Mouse (Mus musculus) right cerebral cortex, postnatal 25 days (tissue): ENCODE results near the gene Zfp383.
"Not testable (repeated sequence)": the region's sequence is repeated elsewhere in the genome, so short reads cannot be mapped to it uniquely, and the experiment has no call there.

Experiments
- DNase-seq: peaks from one replicate; pipeline ENCODE4 v3.0.0; 2022

The Zfp383 gene

DNA sequence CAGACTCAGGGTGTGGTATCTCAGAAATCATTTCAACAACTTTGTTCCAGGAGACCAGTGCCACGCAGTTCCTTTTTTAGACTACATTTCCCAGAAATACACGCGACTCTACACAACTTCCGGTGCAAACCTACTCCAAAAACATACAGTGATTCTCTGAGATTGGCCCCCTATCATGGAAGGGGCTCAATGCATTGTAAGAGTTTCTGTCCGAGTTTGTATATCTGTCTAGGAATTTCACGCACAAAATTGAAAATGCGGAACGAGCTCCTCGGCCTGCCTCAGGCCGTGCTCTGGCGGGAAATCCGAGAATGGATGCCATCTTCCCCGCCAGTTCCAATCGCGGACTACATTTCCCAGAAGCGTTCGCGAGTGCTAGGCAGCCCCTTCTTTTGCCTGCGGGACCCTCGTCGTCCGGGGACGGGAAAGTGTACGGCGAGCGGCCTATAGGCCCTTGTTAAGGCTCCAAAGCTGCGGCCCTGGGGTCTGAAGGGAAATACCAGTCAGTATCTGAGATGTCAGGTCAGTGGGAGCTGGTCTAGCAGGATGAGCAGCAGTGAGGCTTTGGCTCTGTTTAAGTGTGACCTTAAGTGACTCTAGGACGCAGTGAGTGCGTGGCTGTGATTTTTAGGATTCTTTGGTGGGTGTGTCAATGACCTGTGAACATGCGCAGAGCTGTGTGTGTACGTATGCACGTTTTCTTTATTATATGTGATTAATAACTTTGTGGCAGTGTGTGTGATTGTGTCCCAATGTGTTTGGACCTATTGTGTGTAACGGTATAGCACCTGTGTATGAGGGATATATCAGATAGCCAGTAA is at the start of gene Zfp383:
Gene Zfp383 (plus strand): TSS at position 94 of the 821 bp plus-strand sequence.
- peak; percentile 87 for DNase-seq

DNA sequence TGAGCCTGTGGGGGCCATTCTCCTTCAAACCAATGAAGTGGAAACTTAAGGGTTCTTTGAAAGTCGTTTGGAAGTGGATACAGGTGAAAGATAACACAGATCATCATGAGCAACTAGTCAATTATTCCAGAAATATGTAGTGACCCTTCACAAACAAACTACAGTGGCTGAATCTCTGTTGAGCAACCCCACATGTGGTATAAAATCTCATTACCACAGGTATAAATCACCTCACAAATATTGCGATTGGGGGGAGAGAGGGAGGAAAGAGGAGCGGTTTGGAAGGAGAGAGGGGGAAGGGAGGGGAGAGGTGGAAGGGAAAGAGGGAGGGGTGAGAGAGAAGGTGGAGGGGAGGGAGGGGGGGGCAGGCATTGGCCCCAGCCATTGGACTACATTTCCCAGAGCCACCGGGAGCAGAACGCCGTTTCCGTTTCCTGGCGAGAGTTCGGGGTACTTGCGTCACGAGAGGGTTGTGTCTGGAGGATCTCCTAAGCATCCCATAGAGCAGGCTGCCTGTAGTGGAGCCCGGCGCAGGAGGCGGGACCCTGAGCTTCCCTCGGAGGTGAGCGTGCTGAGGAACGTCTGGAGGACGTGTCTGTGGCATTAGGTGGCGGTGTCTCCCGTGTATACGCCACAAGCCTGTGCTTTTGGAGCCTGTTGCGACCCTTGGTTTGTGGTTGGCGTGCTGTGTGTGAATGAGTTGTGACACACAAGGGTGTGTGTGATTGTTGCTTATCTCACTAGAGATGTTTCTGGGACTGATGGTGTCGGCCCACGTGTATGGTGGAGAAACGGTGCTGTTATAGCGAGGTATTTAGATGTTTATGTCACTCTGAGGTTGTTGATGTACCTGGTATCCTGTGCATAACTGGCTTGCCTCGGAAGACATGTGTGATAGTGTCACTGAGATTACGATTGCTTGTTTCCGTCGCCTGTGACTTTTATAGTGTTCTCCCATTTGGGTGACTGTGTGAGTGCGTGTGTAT is 48.2 kb upstream of the Zfp383 start, which contains the start of gene Zfp420:
Gene Zfp420 (plus strand): TSS at position 448 of the 986 bp plus-strand sequence.
- DNase-seq: peak; percentile 88

DNA sequence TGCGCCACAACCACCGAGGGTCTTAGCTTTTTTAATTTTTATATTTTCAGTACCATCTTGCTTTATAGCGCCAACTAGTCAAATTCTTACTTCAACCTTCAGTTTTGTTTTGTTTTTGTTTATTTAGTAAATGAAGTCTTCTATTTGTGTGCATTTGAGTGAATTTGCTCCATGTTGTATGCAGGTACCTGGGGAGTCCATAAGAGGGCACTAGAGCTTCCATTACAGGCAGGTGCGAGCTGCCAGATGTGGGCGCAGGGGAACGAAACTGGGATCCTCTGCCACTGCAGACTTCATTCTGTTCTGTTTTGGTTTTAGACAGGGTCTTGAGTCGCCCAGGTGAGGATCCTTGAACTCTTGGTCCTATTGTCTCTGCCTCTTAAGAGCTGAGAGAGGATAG is 46.4 kb upstream of the Zfp383 start:
- DNase-seq: no peak

DNA sequence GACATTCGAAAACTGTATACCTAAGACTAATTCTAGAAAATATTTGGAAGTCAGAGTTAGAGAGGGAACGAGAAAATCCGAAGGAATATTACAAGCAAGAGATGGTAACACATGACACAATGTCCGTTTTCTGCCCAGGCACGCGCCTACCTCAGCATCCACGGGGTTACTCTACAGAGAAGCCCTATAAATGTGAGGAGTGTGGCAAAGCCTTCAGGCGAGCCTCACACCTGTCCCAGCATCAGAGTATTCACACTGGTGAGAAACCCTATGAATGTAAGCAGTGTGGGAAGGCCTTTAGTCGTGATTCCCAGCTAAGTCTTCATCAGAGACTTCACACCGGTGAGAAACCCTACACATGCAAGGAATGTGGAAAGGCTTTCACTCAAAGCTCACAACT is 33.8 kb upstream of the Zfp383 start:
- no peak for DNase-seq

DNA sequence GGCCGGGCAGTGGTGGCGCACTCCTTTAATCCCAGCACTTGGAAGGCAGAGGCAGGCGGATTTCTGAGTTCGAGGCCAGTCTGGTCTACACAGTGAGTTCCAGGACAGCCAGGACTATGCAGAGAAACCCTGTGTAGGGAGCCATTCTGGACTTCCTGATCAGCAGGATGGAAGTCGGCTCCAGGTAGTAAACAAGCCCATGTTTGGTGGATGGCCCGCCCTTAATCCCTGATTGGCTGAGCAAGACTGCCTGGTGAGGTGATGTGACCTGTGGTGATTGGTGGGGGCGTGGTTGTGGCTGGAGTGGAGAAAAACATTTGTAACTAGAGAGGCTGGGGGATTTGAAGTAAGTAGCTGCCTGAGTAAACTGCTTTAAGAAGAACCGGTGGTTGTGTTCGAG is 30.5 kb upstream of the Zfp383 start:
- not testable (repeated sequence) for DNase-seq

DNA sequence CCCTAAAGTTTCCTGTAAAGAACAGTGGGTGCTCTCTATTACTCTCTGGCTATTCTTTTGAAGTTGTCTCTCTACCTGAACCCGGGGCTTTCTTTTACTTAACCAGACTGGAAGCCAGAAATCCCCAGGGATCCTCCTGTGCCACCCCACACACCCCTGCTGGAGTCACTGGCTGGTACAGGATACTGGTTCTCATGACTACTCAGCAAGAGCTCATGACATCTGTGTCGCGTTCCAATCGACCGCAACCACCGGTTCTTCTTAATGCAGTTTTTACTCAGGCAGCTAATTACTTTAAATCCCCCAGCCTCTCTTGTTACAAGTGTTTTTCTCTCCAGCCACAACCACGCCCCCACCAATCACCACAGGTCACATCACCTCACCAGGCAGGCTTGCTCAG is 28.0 kb upstream of the Zfp383 start:
- no peak for DNase-seq

DNA sequence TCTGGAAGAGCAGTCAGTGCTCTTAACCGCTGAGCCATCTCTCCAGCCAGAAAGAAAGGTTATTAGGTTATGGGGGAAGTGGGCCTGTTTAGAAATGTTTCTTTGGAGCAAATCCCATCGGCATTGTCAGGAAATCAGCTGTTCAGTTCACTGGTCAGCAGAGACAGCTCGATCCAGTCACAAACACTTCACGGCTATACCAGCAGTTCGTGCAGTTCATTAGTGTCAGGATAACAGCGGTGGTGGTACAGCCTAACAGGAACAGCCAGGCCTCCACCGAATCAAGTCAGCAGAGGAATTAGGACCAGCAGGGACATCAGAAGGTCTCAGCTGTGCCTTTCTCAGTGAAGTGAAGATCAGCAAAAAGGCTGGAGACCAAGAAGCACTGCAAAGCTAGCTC is 27.1 kb upstream of the Zfp383 start:
- DNase-seq: no peak

DNA sequence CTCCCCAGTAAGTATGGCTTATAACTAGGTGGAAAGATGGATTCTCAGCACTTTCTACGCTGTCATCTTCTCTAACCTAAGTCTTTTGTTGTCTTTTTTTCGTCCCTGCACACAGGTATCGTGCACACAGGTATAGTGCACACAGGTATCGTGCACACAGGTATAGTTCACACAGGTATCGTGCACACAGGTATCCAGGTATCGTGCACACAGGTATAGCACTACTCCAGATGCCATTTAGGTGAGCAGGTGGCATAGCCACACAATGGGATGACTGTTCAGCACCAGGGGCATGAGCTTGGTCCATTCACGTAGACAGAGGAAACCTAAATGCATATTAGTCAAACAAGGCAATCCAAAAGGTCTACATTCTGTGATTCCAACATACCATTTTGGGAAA is 17.5 kb upstream of the Zfp383 start:
- no peak for DNase-seq

DNA sequence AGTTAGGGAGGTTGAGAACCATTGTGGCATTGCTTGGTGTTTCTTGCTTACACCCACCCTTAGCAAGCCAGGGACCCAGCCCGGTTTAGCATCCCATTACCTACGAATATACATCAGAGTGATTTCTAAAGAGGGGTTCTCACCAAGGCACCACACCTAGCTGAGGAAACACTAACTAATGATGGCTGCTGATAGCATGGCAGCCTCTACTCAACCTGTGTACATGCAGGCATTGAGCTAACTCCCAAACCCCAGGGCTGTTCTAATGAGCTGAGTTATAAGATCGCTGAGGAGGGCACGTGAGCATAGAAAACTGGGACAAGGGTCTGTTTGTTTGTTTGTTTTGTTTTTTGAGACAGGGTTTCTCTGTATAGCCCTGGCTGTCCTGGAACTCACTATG is 15.3 kb upstream of the Zfp383 start:
- DNase-seq: no peak

DNA sequence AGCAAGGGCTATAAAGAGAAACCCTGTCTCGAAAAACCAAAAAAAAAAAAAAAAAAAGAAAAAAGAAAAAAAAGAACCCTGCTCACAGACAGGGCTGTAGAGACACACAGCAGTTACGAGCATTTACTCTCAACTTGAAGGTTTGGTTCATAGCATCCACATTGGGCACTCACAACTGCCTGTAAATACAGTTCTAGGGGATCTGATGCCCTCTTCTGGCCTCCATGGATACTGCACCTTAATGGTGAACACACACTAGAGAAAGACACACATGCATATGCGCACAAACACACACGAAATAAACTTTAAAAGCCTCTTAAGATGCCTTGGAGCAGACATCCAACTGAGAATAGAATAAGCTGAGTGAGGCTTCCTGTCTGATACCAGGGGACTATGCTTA is 9.7 kb upstream of the Zfp383 start:
- no peak for DNase-seq

DNA sequence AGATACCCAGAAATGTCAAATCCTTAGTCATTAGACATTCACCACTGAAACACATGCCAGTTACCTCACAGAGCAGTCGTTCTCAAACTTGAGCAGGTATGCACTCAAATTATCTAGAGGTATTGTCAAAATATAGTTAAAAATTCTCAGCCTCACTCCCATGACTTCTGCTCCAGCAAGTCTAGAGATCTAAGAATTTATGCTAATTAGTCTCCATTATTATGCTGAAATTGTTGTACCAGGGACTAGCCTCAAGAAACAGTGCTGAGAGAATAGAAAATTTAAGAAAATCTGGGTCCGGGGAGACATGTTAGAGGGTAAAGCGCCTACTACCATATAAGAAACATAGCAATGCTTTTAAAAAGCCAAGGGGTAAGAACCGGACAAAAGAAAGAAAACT is 3.9 kb upstream of the Zfp383 start:
- no peak for DNase-seq

DNA sequence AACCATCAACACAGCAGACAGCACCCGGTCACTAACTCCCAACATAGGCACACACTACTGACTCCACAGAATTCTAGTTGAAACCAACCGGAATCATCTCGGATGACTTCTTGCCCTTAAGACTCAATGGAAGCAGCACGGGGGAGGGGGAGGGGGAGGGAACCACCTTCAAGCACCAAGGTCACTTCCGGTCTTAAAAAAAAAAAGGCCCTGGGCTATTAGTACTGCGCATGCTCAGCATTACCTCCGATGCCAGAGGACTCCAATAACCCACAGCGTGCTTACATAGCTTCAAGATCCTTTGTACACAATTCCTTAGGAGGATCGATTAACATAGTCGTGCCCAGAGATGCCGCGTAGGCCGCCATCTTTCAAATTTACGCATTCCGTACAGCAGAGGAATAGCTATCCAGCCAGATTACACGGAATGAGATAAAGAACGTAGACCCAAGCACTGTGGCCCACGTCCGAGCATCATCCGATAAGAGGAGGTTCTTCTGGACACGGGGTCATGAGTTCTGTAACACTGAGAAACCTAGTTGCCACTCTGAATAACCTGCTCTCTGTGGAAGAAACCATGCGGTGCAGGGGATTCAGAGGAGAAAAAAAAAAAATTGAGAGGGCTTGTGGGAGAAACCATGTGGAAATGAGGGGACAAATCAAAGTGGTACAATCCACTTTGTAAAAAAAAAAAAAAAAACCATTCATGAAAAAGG is 1.9 kb upstream of the Zfp383 start, which contains the start of gene Zfp27:
Gene Zfp27 (minus strand): TSS at position 607 of the 716 bp plus-strand sequence.
- peak; percentile 70 for DNase-seq

DNA sequence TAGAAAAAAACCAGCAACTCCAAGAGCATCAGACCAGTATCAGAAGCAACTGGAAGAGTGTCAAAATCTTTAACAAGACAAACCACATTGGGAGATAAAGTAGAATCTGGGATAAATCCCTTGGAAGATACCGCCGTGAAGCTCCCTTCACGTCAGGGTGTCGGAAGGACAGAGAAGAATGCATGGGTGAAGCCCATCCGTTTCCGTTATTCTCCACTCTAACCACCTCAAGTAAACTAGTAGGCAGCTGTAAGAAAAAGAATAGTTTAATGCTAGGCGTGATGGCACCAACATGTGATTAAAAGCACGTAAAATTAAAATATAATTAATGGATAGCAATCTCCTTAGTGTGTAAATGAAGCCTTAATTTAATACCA is 1.4 kb upstream of the Zfp383 start:
- no peak for DNase-seq

DNA sequence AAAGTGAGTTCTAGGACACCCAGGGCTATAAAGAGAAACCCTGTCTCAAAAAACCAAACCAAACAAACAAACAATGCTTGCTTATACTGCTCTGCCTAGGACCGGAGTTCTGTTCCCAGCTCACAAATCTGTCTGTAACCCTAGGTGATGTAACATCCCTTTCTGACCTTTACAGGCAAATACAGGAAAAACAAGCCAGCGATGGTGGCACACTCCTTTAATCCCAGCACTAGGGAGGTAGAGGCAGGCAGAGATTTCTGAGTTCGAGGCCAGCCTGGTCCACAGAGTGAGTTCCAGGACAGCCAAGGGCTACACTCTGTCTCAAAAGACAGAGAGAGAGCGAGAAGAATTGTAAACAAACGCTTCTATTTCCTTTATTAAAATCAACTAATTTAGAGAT is 817 bp upstream of the Zfp383 start:
- DNase-seq: no peak

DNA sequence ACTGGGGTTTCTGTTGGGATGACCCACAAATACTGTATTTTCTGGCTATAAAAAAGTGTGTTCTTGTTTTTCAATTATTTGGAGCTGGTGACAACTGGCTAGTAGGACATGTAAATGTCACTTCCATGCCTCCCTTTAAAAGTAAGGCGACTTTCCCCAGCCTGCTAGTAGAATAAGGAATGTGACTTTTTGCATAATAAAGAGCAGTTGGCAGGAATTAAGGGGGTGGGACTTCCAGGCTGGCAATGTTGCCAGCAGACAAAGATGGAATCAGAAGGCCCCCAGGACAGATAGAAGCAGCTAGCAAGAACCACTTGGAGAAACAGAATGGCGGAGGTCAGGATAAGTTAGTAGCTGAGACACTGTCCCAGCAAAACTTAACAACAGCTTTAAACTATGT is 2.2 kb downstream of the Zfp383 start:
- DNase-seq: no peak

DNA sequence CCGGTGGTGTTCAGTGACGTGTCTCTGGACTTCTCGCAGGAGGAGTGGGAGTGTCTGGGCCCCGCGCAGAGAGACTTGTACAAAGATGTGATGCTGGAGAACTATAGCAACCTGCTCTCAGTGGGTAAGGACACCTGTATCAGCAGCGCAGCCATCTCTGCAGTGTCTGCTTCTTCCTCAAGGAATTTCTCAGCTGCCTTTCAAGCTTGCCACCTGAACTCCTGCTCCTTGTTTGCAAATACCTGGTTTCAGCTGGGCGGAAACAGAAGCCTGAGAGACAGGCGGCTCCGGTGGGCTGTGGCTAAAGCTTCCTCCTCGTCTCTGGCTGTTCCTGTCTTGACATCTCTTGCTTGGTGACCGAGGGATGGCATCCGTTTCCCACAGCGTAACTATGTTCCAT is 4.1 kb downstream of the Zfp383 start:
- DNase-seq: no peak

DNA sequence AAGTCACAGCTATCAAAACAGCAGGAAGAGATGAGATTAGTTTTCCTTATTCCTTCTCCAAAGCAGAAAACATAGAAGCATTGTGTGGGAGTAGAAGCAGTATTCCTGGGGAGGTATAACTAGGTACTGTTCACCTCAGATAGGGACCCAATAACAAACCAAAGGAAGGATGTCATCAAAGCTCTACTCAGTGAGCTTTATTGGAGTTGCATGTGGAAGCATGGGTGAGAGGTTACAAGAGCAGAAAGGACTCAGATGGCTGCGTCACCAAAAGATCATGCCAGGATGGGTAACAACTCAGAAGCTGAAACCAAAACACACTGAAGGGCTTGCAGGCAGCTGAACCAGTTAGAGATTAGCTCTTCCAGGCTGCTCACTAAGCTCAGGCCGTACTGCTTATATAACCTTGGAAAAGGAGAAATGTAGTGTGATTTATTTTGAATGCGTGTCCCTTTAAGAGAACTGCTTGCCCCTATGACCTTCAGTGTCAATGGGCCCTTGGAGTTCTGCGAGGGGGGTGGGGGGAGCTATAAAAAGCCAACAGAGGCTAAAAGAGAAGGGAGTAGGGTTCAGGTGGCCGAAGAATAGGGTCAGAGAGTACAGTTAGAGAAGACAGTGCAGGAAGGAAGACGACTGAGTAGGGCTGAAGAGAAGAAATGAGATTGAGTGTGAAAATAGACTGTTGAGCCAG is 9.5 kb downstream of the Zfp383 start:
- no peak for DNase-seq

DNA sequence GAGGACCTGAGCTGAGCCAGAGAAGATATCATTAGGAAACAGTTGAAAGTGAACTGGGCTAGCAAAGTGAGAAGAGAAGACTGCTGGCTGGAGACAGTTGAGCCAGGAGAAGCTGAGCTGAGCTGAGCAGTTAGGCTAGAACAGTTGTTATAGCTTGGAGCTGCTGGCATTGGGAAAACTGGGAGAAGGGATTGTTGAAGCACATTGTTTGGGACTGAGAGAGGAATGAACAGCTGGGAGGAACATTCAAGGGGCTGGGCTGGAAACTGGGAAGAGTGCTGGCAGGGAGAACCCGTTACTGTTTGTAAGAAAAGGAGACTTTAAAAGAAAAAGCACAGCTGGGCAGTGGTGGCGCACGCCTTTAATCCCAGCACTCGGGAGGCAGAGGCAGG is 10.0 kb downstream of the Zfp383 start:
- DNase-seq: no peak

DNA sequence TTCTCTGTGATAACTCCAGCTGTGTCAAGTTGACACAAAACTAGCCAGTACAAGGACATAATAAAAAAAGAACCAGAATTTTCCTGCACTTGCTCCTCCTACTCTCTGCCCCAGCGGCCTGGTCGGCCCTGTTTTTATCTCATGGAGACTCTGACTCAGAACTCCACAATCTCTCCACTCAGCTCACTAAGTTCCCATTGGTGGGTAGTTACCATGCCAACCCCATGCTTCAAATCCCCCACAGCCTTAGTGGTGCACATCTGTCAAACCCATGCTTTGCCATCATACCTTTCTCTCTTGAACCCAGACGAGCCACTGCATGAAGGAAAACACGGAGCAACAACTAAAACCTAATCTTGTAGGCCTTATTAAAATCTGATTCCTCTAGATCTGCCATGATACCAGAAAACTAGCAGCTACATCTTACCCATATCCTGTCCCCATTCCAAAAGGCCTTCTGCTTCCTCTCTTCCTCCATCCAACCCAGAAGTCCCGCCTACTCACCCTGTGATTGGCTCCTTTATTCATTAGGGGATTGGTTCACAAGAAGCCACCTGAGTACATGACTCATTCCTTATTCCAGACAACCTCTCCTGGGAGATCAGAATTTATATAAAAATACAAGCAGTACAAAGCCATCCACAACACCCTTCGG is 13.5 kb downstream of the Zfp383 start:
- DNase-seq: no peak

DNA sequence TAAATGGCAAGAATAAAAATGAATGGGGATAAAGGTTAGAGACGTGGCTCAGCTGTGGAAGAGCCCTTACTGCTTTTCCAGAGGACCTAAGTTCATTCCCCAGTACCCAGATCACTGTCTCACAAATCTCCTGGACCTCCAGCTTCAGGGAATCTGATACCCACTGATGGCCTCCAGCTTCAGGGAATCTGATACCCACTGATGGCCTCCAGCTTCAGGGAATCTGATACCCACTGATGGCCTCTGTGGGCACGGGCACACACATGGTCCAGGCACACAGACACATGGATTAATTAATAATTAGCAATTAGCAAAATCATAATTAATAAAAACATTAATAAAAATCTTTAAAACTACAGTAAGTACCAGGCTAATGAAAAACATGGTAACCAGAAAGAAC is 14.8 kb downstream of the Zfp383 start:
- no peak for DNase-seq

DNA sequence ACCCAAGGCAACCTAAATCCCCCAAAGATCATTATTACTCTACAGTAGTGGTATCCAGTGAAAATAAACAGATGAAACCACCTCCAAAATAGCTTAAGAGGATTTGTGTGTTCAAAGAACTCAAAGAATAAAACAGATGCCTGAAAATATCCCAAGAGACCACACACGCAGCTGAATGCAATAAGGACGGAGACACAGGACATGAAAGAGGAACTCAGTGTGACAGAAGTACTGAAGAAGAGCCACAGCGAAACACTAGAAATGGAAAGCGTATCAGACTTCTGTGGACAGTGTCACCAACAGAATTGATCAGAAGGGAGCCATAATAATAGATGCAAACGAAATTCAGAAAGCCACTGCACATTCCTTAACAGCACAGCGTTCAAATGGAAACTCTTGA is 30.8 kb downstream of the Zfp383 start:
- no peak for DNase-seq

DNA sequence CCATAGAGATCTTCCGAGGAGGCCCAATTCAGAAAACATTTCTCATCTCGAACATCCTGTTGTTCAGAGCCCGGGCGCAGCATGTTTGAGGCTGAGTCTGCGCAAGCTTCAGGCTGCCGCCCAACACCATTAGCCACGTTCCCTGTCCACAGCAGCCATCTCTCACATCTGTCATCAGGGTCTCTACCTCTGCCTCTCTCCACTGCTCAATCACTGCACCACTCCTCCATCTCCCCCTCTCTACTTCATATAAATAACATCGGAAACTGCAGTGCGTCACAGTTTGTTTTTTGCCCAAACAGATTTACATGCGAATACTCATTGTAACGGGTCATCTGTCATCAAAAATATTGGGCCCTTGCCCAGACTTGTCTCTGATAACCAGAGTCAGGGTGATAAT is 33.0 kb downstream of the Zfp383 start:
- DNase-seq: no peak
